Mouse (Mus musculus): ENCODE measurements around the gene Bmp2k.

Bmp2k gene

GRCm38 (mm10) chr5:97046680-97047079 lies 49.2 kb downstream of the Bmp2k start:
- in situ Hi-C loops (cut with MboI; ENCODE audit: low sequenced_read_pairs): no loop called here

- in situ Hi-C loops (cut with MboI; ENCODE audit: low sequenced_read_pairs): no loop called here
Measured at GRCm38 (mm10) chr5:97048905-97049304, 51.4 kb downstream of the Bmp2k start.

- in situ Hi-C loops (cut with MboI; ENCODE audit: low sequenced_read_pairs): loop anchor here (10.0 to 25.0 kb wide), 2 partner anchors 139 to 792 kb away; no protein-coding TSS in a partner anchor
Measured at GRCm38 (mm10) chr5:97054166-97054565, 56.7 kb downstream of the Bmp2k start.

GRCm38 (mm10) chr5:97054801-97055200 lies 57.3 kb downstream of the Bmp2k start:
- in situ Hi-C loops (cut with MboI; ENCODE audit: low sequenced_read_pairs): loop anchor here (10.0 to 25.0 kb wide), 2 partner anchors 140 to 792 kb away; no protein-coding TSS in a partner anchor

- in situ Hi-C loops (cut with MboI; ENCODE audit: low sequenced_read_pairs): loop anchor here (10.0 to 25.0 kb wide), 2 partner anchors 141 to 793 kb away; no protein-coding TSS in a partner anchor
Measured at GRCm38 (mm10) chr5:97055511-97056068, 58.1 kb downstream of the Bmp2k start.

GRCm38 (mm10) chr5:97056359-97056758 lies 58.9 kb downstream of the Bmp2k start:
- in situ Hi-C loops (cut with MboI; ENCODE audit: low sequenced_read_pairs): loop anchor here (10.0 to 25.0 kb wide), 2 partner anchors 142 to 794 kb away; no protein-coding TSS in a partner anchor

- in situ Hi-C loops (cut with MboI; ENCODE audit: low sequenced_read_pairs): loop anchor here (10.0 to 25.0 kb wide), 2 partner anchors 142 to 795 kb away; no protein-coding TSS in a partner anchor
Measured at GRCm38 (mm10) chr5:97056791-97057450, 59.4 kb downstream of the Bmp2k start.

GRCm38 (mm10) chr5:97060864-97061263 lies 63.4 kb downstream of the Bmp2k start:
- in situ Hi-C loops (cut with MboI; ENCODE audit: low sequenced_read_pairs): loop anchor here (25.0 kb wide), 1 partner anchor 799 kb away; no protein-coding TSS in a partner anchor

GRCm38 (mm10) chr5:97062041-97062440 lies 64.6 kb downstream of the Bmp2k start:
- in situ Hi-C loops (cut with MboI; ENCODE audit: low sequenced_read_pairs): loop anchor here (25.0 kb wide), 1 partner anchor 800 kb away; no protein-coding TSS in a partner anchor

- in situ Hi-C loops (cut with MboI; ENCODE audit: low sequenced_read_pairs): loop anchor here (25.0 kb wide), 1 partner anchor 803 kb away; no protein-coding TSS in a partner anchor
Measured at GRCm38 (mm10) chr5:97065746-97066145, 68.3 kb downstream of the Bmp2k start.

GRCm38 (mm10) chr5:97075476-97076151 lies 78.1 kb downstream of the Bmp2k start:
- in situ Hi-C loops (cut with MboI; ENCODE audit: low sequenced_read_pairs): no loop called here

- in situ Hi-C loops (cut with MboI; ENCODE audit: low sequenced_read_pairs): no loop called here
Measured at GRCm38 (mm10) chr5:97076167-97076566, 78.7 kb downstream of the Bmp2k start.

GRCm38 (mm10) chr5:97077676-97078075 lies 80.2 kb downstream of the Bmp2k start:
- in situ Hi-C loops (cut with MboI; ENCODE audit: low sequenced_read_pairs): no loop called here

- in situ Hi-C loops (cut with MboI; ENCODE audit: low sequenced_read_pairs): no loop called here
Measured at GRCm38 (mm10) chr5:97078641-97079040, 81.2 kb downstream of the Bmp2k start.

- in situ Hi-C loops (cut with MboI; ENCODE audit: low sequenced_read_pairs): no loop called here
Measured at GRCm38 (mm10) chr5:97081481-97081880, 84.0 kb downstream of the Bmp2k start.

- in situ Hi-C loops (cut with MboI; ENCODE audit: low sequenced_read_pairs): no loop called here
Measured at GRCm38 (mm10) chr5:97083701-97084100, 86.2 kb downstream of the Bmp2k start.

GRCm38 (mm10) chr5:97084541-97084940 lies 87.1 kb downstream of the Bmp2k start:
- in situ Hi-C loops (cut with MboI; ENCODE audit: low sequenced_read_pairs): no loop called here

GRCm38 (mm10) chr5:97085071-97085470 lies 87.6 kb downstream of the Bmp2k start:
- in situ Hi-C loops (cut with MboI; ENCODE audit: low sequenced_read_pairs): no loop called here

- in situ Hi-C loops (cut with MboI; ENCODE audit: low sequenced_read_pairs): no loop called here
Measured at GRCm38 (mm10) chr5:97087030-97087630, 89.6 kb downstream of the Bmp2k start.

GRCm38 (mm10) chr5:97087746-97088145 lies 90.3 kb downstream of the Bmp2k start:
- in situ Hi-C loops (cut with MboI; ENCODE audit: low sequenced_read_pairs): no loop called here

GRCm38 (mm10) chr5:97088231-97088630 lies 90.7 kb downstream of the Bmp2k start:
- in situ Hi-C loops (cut with MboI; ENCODE audit: low sequenced_read_pairs): no loop called here

All from CH12F3 (cell line).